Mouse (Mus musculus) limb, embryonic 14.5 days (tissue): ENCODE measurements at regions not wholly inside any gene's neighbourhood (a gene's known extent, or its start where the extent isn't known, plus 50 kb on each side); places are given as distances from the start of the nearest gene placed in this dataset.

Source experiments
- ATAC-seq: fragments of 200-750 bp; cut with Nextera tagmentation; 2 replicates; pipeline ENCODE4 v1.8.0; 2017; ENCODE audit warnings: low read depth, moderate number of reproducible peaks, moderate TSS enrichment; ENCODE audit not compliant: low FRiP score
- DNase-seq: peaks from one replicate; pipeline ENCODE4 v3.0.0-alpha.2; 2015; ENCODE audit warnings: low spot score
- H3K27ac ChIP-seq: fragments of 300-500 bp; sonication (generic); replicated peaks from 2 replicates; pipeline ENCODE4 v1.5.1; 2014; ENCODE audit warnings: low read depth, mild to moderate bottlenecking, low read length, moderate library complexity, mixed read lengths
- H3K27me3 ChIP-seq: fragments of 300-500 bp; sonication (generic); 2 replicates; pipeline ENCODE4 v1.6.1; 2014; ENCODE audit warnings: low read length, mixed read lengths; ENCODE audit not compliant: control insufficient read depth, insufficient read depth
- H3K36me3 ChIP-seq: fragments of 300-500 bp; sonication (generic); 2 replicates; pipeline ENCODE4 v1.6.1; 2014; ENCODE audit warnings: mild to moderate bottlenecking, low read length, moderate library complexity, mixed read lengths; ENCODE audit not compliant: control insufficient read depth, insufficient read depth
- H3K4me1 ChIP-seq: fragments of 300-500 bp; sonication (generic); 2 replicates; pipeline ENCODE4 v1.6.1; 2014; ENCODE audit warnings: antibody characterized with exemption, low read length, mixed read lengths; ENCODE audit not compliant: control insufficient read depth, insufficient read depth
- H3K4me2 ChIP-seq: fragments of 300-500 bp; sonication (generic); replicated peaks from 2 replicates; pipeline ENCODE4 v1.6.1; 2014; ENCODE audit warnings: low read depth, mild to moderate bottlenecking, low read length, moderate library complexity; ENCODE audit not compliant: severe bottlenecking
- H3K4me3 ChIP-seq: fragments of 300-500 bp; sonication (generic); replicated peaks from 2 replicates; pipeline ENCODE4 v1.5.1; 2014; ENCODE audit warnings: low read length
- H3K9ac ChIP-seq: fragments of 300-500 bp; sonication (generic); 2 replicates; pipeline ENCODE4 v1.6.1; 2014; ENCODE audit warnings: mild to moderate bottlenecking, low read depth, low read length, moderate library complexity; ENCODE audit not compliant: severe bottlenecking
- H3K9me3 ChIP-seq: fragments of 300-500 bp; sonication (generic); 2 replicates; pipeline ENCODE4 v1.6.1; 2016; ENCODE audit warnings: low read length; ENCODE audit not compliant: control insufficient read depth
- POLR2A ChIP-seq: fragments of 200-500 bp; IDR thresholded peaks from 2 replicates; pipeline ENCODE4 v1.8.0; 2012; ENCODE audit warnings: inconsistent platforms, mild to moderate bottlenecking, moderate library complexity, borderline replicate concordance; ENCODE audit not compliant: insufficient read depth, insufficient read length; ENCODE audit errors: extremely low read depth
- WGBS: fragments of 180-500 bp; shearing (Covaris S2); extraction: QIAGEN DNeasy Blood & Tissue Kit; methylation state at CpG from one replicate; pipeline ENCODE4 v1.1.7; 2014; 5-methylcytosine and 5-hydroxymethylcytosine counted together

GRCm38 (mm10) chr11:91041486-91041885 is 353.3 kb upstream of the Tom1l1 start:
- Histone ChIP-seq H3K27me3 (no peaks in the 10 kb centered on the region), H3K9ac (no peak overlapping the region), H3K36me3 (no peaks in the 10 kb centered on the region), H3K4me2 (no peak overlapping the region), H3K27ac (no peak overlapping the region), H3K4me3 (no peak overlapping the region), H3K9me3 (no peaks in the 10 kb centered on the region), H3K4me1 (no peaks in the 10 kb centered on the region)
- DNase-seq = no peak
- TF ChIP-seq POLR2A = no peak
- ATAC-seq = no peak
- WGBS = 45% methylated on average over 3 of the region's 3 CpGs
